Mouse (Mus musculus): ENCODE measurements around the gene Tspear.
"Not testable (repeated sequence)": the region's sequence is repeated elsewhere in the genome, so short reads cannot be mapped to it uniquely, and the experiment has no call there.

Tspear gene

GRCm38 (mm10) chr10:77788621-77789020, 102.3 kb downstream of the Tspear start:
- DNase-seq (ENCODE audit: low read depth, low spot score) = no peak

- DNase-seq (ENCODE audit: low read depth, low spot score) = no peak
These were observed 108.6 kb downstream of the Tspear start, which contains the start of gene Gm9639 for GRCm38 (mm10) chr10:77794976-77795375. Gm9639 (minus strand) TSS chr10:77795076.

- DNase-seq (ENCODE audit: low read depth, low spot score) = no peak
These were observed 111.3 kb downstream of the Tspear start for GRCm38 (mm10) chr10:77797677-77798076.

- DNase-seq (ENCODE audit: low read depth, low spot score) = not testable (repeated sequence)
These were observed 112.0 kb downstream of the Tspear start for GRCm38 (mm10) chr10:77798164-77798920.

GRCm38 (mm10) chr10:77798921-77799508, 112.6 kb downstream of the Tspear start, which contains the start of gene Gm19668:
Gm19668 (minus strand) TSS chr10:77799133.
- no peak for DNase-seq (ENCODE audit: low read depth, low spot score)

- DNase-seq (ENCODE audit: low read depth, low spot score) = no peak
These were observed 117.7 kb downstream of the Tspear start for GRCm38 (mm10) chr10:77804095-77804494.

GRCm38 (mm10) chr10:77811743-77812142, 125.4 kb downstream of the Tspear start, which contains the start of gene Gm9507:
Gm9507 (minus strand) TSS chr10:77811843.
- no peak for DNase-seq (ENCODE audit: low read depth, low spot score)

GRCm38 (mm10) chr10:77814382-77814781, 128.0 kb downstream of the Tspear start, which contains the start of gene Gm2696:
Gm2696 (plus strand) TSS chr10:77814682.
- no peak for DNase-seq (ENCODE audit: low read depth, low spot score)

GRCm38 (mm10) chr10:77815514-77815913, 129.1 kb downstream of the Tspear start:
- no peak for DNase-seq (ENCODE audit: low read depth, low spot score)

GRCm38 (mm10) chr10:77818523-77818922, 132.2 kb downstream of the Tspear start:
- no peak for DNase-seq (ENCODE audit: low read depth, low spot score)

- DNase-seq (ENCODE audit: low read depth, low spot score) = no peak
These were observed 132.8 kb downstream of the Tspear start for GRCm38 (mm10) chr10:77819203-77819602.

- DNase-seq (ENCODE audit: low read depth, low spot score) = no peak
These were observed 140.6 kb downstream of the Tspear start, which contains the start of gene Krtap10-4 for GRCm38 (mm10) chr10:77826951-77827350. Krtap10-4 (minus strand) TSS chr10:77827095.

- DNase-seq (ENCODE audit: low read depth, low spot score) = no peak
These were observed 149.3 kb downstream of the Tspear start, which contains the start of gene Krtap10-10 for GRCm38 (mm10) chr10:77835647-77836046. Krtap10-10 (plus strand) TSS chr10:77835947.

GRCm38 (mm10) chr10:77839006-77839405, 152.6 kb downstream of the Tspear start:
- no peak for DNase-seq (ENCODE audit: low read depth, low spot score)

GRCm38 (mm10) chr10:77846503-77846902, 160.1 kb downstream of the Tspear start, which contains the start of gene Gm36176:
Gm36176 (plus strand) TSS chr10:77846803.
- DNase-seq (ENCODE audit: low read depth, low spot score) = no peak

- no peak for DNase-seq (ENCODE audit: low read depth, low spot score)
These were observed 160.6 kb downstream of the Tspear start for GRCm38 (mm10) chr10:77846961-77847360.

- no peak for DNase-seq (ENCODE audit: low read depth, low spot score)
These were observed 161.2 kb downstream of the Tspear start for GRCm38 (mm10) chr10:77847538-77847937.

GRCm38 (mm10) chr10:77852559-77852958, 166.2 kb downstream of the Tspear start, which contains the start of gene Gm10318:
Gm10318 (plus strand) TSS chr10:77852859.
- DNase-seq (ENCODE audit: low read depth, low spot score) = no peak

GRCm38 (mm10) chr10:77861675-77862074, 175.3 kb downstream of the Tspear start, which contains the start of gene Gm3285:
Gm3285 (plus strand) TSS chr10:77861975.
- no peak for DNase-seq (ENCODE audit: low read depth, low spot score)

GRCm38 (mm10) chr10:77864067-77864761, 177.8 kb downstream of the Tspear start:
- DNase-seq (ENCODE audit: low read depth, low spot score) = no peak

GRCm38 (mm10) chr10:77864762-77865143, 178.4 kb downstream of the Tspear start:
- DNase-seq (ENCODE audit: low read depth, low spot score) = no peak

- no peak for DNase-seq (ENCODE audit: low read depth, low spot score)
These were observed 181.2 kb downstream of the Tspear start for GRCm38 (mm10) chr10:77867546-77867945.

Data from retina, adult 2 months (tissue).